Mouse (Mus musculus) erythroblast, embryonic 14.5 days (primary cell): Measurements from ENCODE around the gene Rgs8. TPM values are rescaled to one million over a fixed set of nuclear protein-coding genes. Genes with fewer than 3 reads are reported as not detected.

Experiments used
- H3K27me3 ChIP-seq: 2 replicates; pipeline ENCODE4 v1.6.1; 2012; ENCODE audit warnings: inconsistent platforms; ENCODE audit not compliant: control insufficient read depth
- H3K36me3 ChIP-seq: 2 replicates; pipeline ENCODE4 v1.6.1; 2012; ENCODE audit warnings: mild to moderate bottlenecking, inconsistent platforms; ENCODE audit not compliant: control insufficient read depth
- H3K4me1 ChIP-seq: 2 replicates; pipeline ENCODE4 v1.6.1; 2012; ENCODE audit warnings: inconsistent platforms; ENCODE audit not compliant: control insufficient read depth
- H3K4me3 ChIP-seq: replicated peaks from 2 replicates; pipeline ENCODE3; 2012; ENCODE audit warnings: moderate library complexity, mild to moderate bottlenecking, inconsistent platforms
- H3K9me3 ChIP-seq: 2 replicates; pipeline ENCODE4 v1.6.1; 2012; ENCODE audit warnings: low read length, inconsistent platforms, mixed read lengths; ENCODE audit not compliant: control insufficient read depth
- GATA1 ChIP-seq: IDR thresholded peaks from 2 replicates; pipeline ENCODE4 v1.6.1; 2012; ENCODE audit warnings: low read length, inconsistent platforms, mixed read lengths
- TAL1 ChIP-seq: IDR thresholded peaks from 3 replicates; pipeline ENCODE4 v1.6.1; 2012; ENCODE audit warnings: low read length, inconsistent platforms, mixed read lengths
- polyA plus RNA-seq: library from polyadenylated mRNA; stranded (reverse); fragments of >175 nt; gene quantifications from 2 replicates; pipeline ENCODE4 v1.2.3, GENCODE M21; 2012

Rgs8 gene
- polyA plus RNA-seq, 1 experiment, result not detected

- no peaks in the 10 kb centered on the region for H3K36me3 ChIP-seq
- H3K4me1 ChIP-seq, result no peaks in the 10 kb centered on the region
- H3K27me3 ChIP-seq, result no peaks in the 10 kb centered on the region
- no peak overlapping the region for H3K4me3 ChIP-seq
- no peak for TF ChIP-seq TAL1
- TF ChIP-seq GATA1, result no peak
- H3K9me3 ChIP-seq, result no peaks in the 10 kb centered on the region
Measured at GRCm38 (mm10) chr1:153659666-153660065, 6.8 kb downstream of the Rgs8 start.

- TF ChIP-seq GATA1 (no peak), TAL1 (no peak)
- H3K27me3 ChIP-seq, result peaks cover 6% of the 10 kb centered on the region
- H3K4me1 ChIP-seq, result no peaks in the 10 kb centered on the region
Measured at GRCm38 (mm10) chr1:153660982-153661688, 8.3 kb downstream of the Rgs8 start.

GRCm38 (mm10) chr1:153661689-153662002, 8.8 kb downstream of the Rgs8 start:
- no peak overlapping the region for H3K4me3 ChIP-seq

More at GRCm38 (mm10) chr1:153660982-153661688, 8.3 kb downstream of the Rgs8 start:
- H3K4me3 ChIP-seq, result no peak overlapping the region
- no peaks in the 10 kb centered on the region for H3K9me3 ChIP-seq
- H3K36me3 ChIP-seq, result no peaks in the 10 kb centered on the region

GRCm38 (mm10) chr1:153662362-153662761, 9.5 kb downstream of the Rgs8 start:
- Histone ChIP-seq H3K4me1 (no peaks in the 10 kb centered on the region), H3K4me3 (no peak overlapping the region), H3K27me3 (peaks cover 6% of the 10 kb centered on the region), H3K36me3 (no peaks in the 10 kb centered on the region), H3K9me3 (no peaks in the 10 kb centered on the region)
- TF ChIP-seq GATA1 (no peak), TAL1 (no peak)

More at GRCm38 (mm10) chr1:153661689-153662002, 8.8 kb downstream of the Rgs8 start:
- Histone ChIP-seq H3K4me1 (no peaks in the 10 kb centered on the region), H3K9me3 (no peaks in the 10 kb centered on the region), H3K27me3 (peaks cover 6% of the 10 kb centered on the region), H3K36me3 (no peaks in the 10 kb centered on the region)
- TF ChIP-seq GATA1 (no peak), TAL1 (no peak)

GRCm38 (mm10) chr1:153665066-153665715, 12.4 kb downstream of the Rgs8 start:
- no peak for TF ChIP-seq GATA1
- no peak for TF ChIP-seq TAL1
- Histone ChIP-seq H3K36me3 (no peaks in the 10 kb centered on the region), H3K9me3 (no peaks in the 10 kb centered on the region), H3K4me1 (no peaks in the 10 kb centered on the region), H3K4me3 (no peak overlapping the region), H3K27me3 (peaks cover 6% of the 10 kb centered on the region)

- no peaks in the 10 kb centered on the region for H3K36me3 ChIP-seq
- no peaks in the 10 kb centered on the region for H3K4me1 ChIP-seq
- H3K27me3 ChIP-seq, result peaks cover 6% of the 10 kb centered on the region
- H3K9me3 ChIP-seq, result no peaks in the 10 kb centered on the region
- TF ChIP-seq GATA1 (no peak), TAL1 (no peak)
- no peak overlapping the region for H3K4me3 ChIP-seq
Measured at GRCm38 (mm10) chr1:153666236-153666635, 13.4 kb downstream of the Rgs8 start.

- H3K36me3 ChIP-seq, result no peaks in the 10 kb centered on the region
- peaks cover 6% of the 10 kb centered on the region for H3K27me3 ChIP-seq
- H3K9me3 ChIP-seq, result no peaks in the 10 kb centered on the region
- no peaks in the 10 kb centered on the region for H3K4me1 ChIP-seq
- no peak overlapping the region for H3K4me3 ChIP-seq
- TF ChIP-seq TAL1, result no peak
- TF ChIP-seq GATA1, result no peak
Measured at GRCm38 (mm10) chr1:153667244-153667727, 14.5 kb downstream of the Rgs8 start.

- Histone ChIP-seq H3K36me3 (no peaks in the 10 kb centered on the region), H3K4me1 (no peaks in the 10 kb centered on the region), H3K27me3 (peaks cover 6% of the 10 kb centered on the region), H3K9me3 (no peaks in the 10 kb centered on the region), H3K4me3 (no peak overlapping the region)
- no peak for TF ChIP-seq TAL1
- no peak for TF ChIP-seq GATA1
Measured at GRCm38 (mm10) chr1:153667781-153668180, 15.0 kb downstream of the Rgs8 start.

- Histone ChIP-seq H3K27me3 (peaks cover 6% of the 10 kb centered on the region), H3K4me3 (no peak overlapping the region), H3K36me3 (no peaks in the 10 kb centered on the region), H3K4me1 (no peaks in the 10 kb centered on the region), H3K9me3 (no peaks in the 10 kb centered on the region)
- no peak for TF ChIP-seq GATA1
- no peak for TF ChIP-seq TAL1
Measured at GRCm38 (mm10) chr1:153669086-153669485, 16.3 kb downstream of the Rgs8 start.

- H3K4me3 ChIP-seq, result no peak overlapping the region
- H3K4me1 ChIP-seq, result no peaks in the 10 kb centered on the region
- no peaks in the 10 kb centered on the region for H3K36me3 ChIP-seq
- H3K27me3 ChIP-seq, result peaks cover 6% of the 10 kb centered on the region
- TF ChIP-seq GATA1, result no peak
- no peak for TF ChIP-seq TAL1
- no peaks in the 10 kb centered on the region for H3K9me3 ChIP-seq
Measured at GRCm38 (mm10) chr1:153669728-153670127, 16.9 kb downstream of the Rgs8 start.
